Mouse (Mus musculus) heart, embryonic 10.5 days (tissue): ENCODE measurements around the gene Egfl8. TPM values are rescaled to one million over a fixed set of nuclear protein-coding genes. Genes with fewer than 3 reads are reported as not detected.

Source experiments
- DNase-seq: peaks from one replicate; pipeline ENCODE4 v3.0.0-alpha.2; 2017; ENCODE audit warnings: low spot score
- H3K27ac ChIP-seq: fragments of 300-500 bp; sonication (generic); 2 replicates; pipeline ENCODE4 v1.5.1; 2016; ENCODE audit warnings: mild to moderate bottlenecking
- H3K27me3 ChIP-seq: fragments of 300-500 bp; sonication (generic); 2 replicates; pipeline ENCODE4 v1.6.1; 2016; ENCODE audit warnings: mild to moderate bottlenecking; ENCODE audit not compliant: poor library complexity, insufficient read depth, severe bottlenecking
- H3K36me3 ChIP-seq: fragments of 300-500 bp; sonication (generic); 2 replicates; pipeline ENCODE4 v1.6.1; 2016; ENCODE audit warnings: mild to moderate bottlenecking, moderate library complexity
- H3K4me1 ChIP-seq: fragments of 300-500 bp; sonication (generic); 2 replicates; pipeline ENCODE4 v1.6.1; 2016; ENCODE audit warnings: mild to moderate bottlenecking
- H3K4me3 ChIP-seq: fragments of 300-500 bp; sonication (generic); 2 replicates; pipeline ENCODE4 v1.5.1; 2016; ENCODE audit warnings: mild to moderate bottlenecking, moderate library complexity
- H3K9me3 ChIP-seq: fragments of 300-500 bp; sonication (generic); 2 replicates; pipeline ENCODE4 v1.6.1; 2016; ENCODE audit warnings: mild to moderate bottlenecking, moderate library complexity
- WGBS: fragments of 180-500 bp; shearing (Covaris S2); methylation state at CpG from one replicate; pipeline ENCODE4 v1.1.7; 2016; 5-methylcytosine and 5-hydroxymethylcytosine counted together
- polyA plus RNA-seq: library from polyadenylated mRNA; unstranded; fragments of >200 nt; fragmentation: Nextera tagmentation; extraction: Ambion mirVana; gene quantifications from 2 replicates; pipeline ENCODE4 v1.2.1, GENCODE M21; 2016

Egfl8 gene
- polyA plus RNA-seq, 1 experiment from 2014 or later, result 1.7 TPM

- H3K4me3 ChIP-seq, result peak within 1 kb of the TSS; percentile 9; the same call in 1 of the 2 replicates
- H3K36me3 ChIP-seq, result peaks cover 45% of the 10 kb centered on the region
- 14% methylated on average over 6 of the region's 6 CpGs for WGBS
Measured at GRCm38 (mm10) chr17:34597566-34598095, 18.1 kb downstream of the Egfl8 start, which contains the start of gene Ager. Gene Ager, plus strand, starts transcription at chr17:34597862.

GRCm38 (mm10) chr17:34596098-34596497 is 19.7 kb downstream of the Egfl8 start:
- 76% methylated on average over 8 of the region's 8 CpGs for WGBS
- H3K27me3 ChIP-seq, result no peaks in the 10 kb centered on the region
- H3K4me1 ChIP-seq, result peaks cover 76% of the 10 kb centered on the region
- H3K4me3 ChIP-seq, result no peak overlapping the region
- no peak overlapping the region for H3K27ac ChIP-seq
- H3K9me3 ChIP-seq, result no peaks in the 10 kb centered on the region
- no peak for DNase-seq
- peaks cover 38% of the 10 kb centered on the region for H3K36me3 ChIP-seq

More at GRCm38 (mm10) chr17:34597566-34598095, 18.1 kb downstream of the Egfl8 start, which contains the start of gene Ager:
- peaks cover 78% of the 10 kb centered on the region for H3K4me1 ChIP-seq
- H3K27me3 ChIP-seq, result no peaks in the 10 kb centered on the region
- no peak for DNase-seq
- peak within 1 kb of the TSS; percentile 72 for H3K27ac ChIP-seq
- H3K9me3 ChIP-seq, result no peaks in the 10 kb centered on the region

- H3K36me3 ChIP-seq, result peaks cover 24% of the 10 kb centered on the region
- H3K27ac ChIP-seq, result peak overlapping the region; percentile 100; the same call in 1 of the 2 replicates
- no peaks in the 10 kb centered on the region for H3K27me3 ChIP-seq
- no peaks in the 10 kb centered on the region for H3K9me3 ChIP-seq
- H3K4me3 ChIP-seq, result peak overlapping the region; percentile 97
- DNase-seq, result no peak
- peaks cover 83% of the 10 kb centered on the region for H3K4me1 ChIP-seq
- WGBS, result 62% methylated on average over 34 of the region's 34 CpGs
Measured at GRCm38 (mm10) chr17:34593752-34594525, 21.8 kb downstream of the Egfl8 start.

GRCm38 (mm10) chr17:34592581-34593549 is 22.9 kb downstream of the Egfl8 start:
- Histone ChIP-seq H3K9me3 (no peaks in the 10 kb centered on the region), H3K36me3 (peaks cover 24% of the 10 kb centered on the region), H3K4me1 (peaks cover 82% of the 10 kb centered on the region), H3K27ac (peak overlapping the region; percentile 100), H3K4me3 (peak overlapping the region; percentile 97), H3K27me3 (no peaks in the 10 kb centered on the region)
- WGBS, result 2% methylated on average over 32 of the region's 32 CpGs
- no peak for DNase-seq

- H3K27me3 ChIP-seq, result no peaks in the 10 kb centered on the region
- H3K9me3 ChIP-seq, result no peaks in the 10 kb centered on the region
- H3K36me3 ChIP-seq, result peaks cover 24% of the 10 kb centered on the region
- H3K4me1 ChIP-seq, result peaks cover 84% of the 10 kb centered on the region
- peak overlapping the region; percentile 97 for H3K4me3 ChIP-seq
- DNase-seq, result peak; percentile 97
- under 1% methylated on average over 33 of the region's 35 CpGs for WGBS
- H3K27ac ChIP-seq, result peak overlapping the region; percentile 100
Measured at GRCm38 (mm10) chr17:34591994-34592375, 23.8 kb downstream of the Egfl8 start.

GRCm38 (mm10) chr17:34591029-34591993 is 24.5 kb downstream of the Egfl8 start, which contains the start of gene Pbx2:
Gene Pbx2, plus strand, starts transcription at chr17:34591266.
- Histone ChIP-seq H3K27me3 (no peaks in the 10 kb centered on the region), H3K4me1 (peaks cover 86% of the 10 kb centered on the region), H3K36me3 (peaks cover 24% of the 10 kb centered on the region), H3K9me3 (no peaks in the 10 kb centered on the region), H3K27ac (peak within 1 kb of the TSS; percentile 100), H3K4me3 (peak within 1 kb of the TSS; percentile 97)
- 4% methylated on average over 21 of the region's 21 CpGs for WGBS
- DNase-seq, result no peak

- Histone ChIP-seq H3K27ac (peak overlapping the region; percentile 100), H3K4me3 (peak overlapping the region; percentile 97)
Measured at GRCm38 (mm10) chr17:34590154-34590987, 25.4 kb downstream of the Egfl8 start.

GRCm38 (mm10) chr17:34589681-34590101 is 26.1 kb downstream of the Egfl8 start, which contains the start of gene Gpsm3:
Gene Gpsm3, plus strand, starts transcription at chr17:34589806.
- no peak for DNase-seq
- peaks cover 77% of the 10 kb centered on the region for H3K4me1 ChIP-seq

More at GRCm38 (mm10) chr17:34590154-34590987, 25.4 kb downstream of the Egfl8 start:
- H3K4me1 ChIP-seq, result peaks cover 84% of the 10 kb centered on the region
- H3K9me3 ChIP-seq, result no peaks in the 10 kb centered on the region
- WGBS, result 61% methylated on average over 15 of the region's 15 CpGs
- H3K36me3 ChIP-seq, result peaks cover 15% of the 10 kb centered on the region
- no peak for DNase-seq
- no peaks in the 10 kb centered on the region for H3K27me3 ChIP-seq

GRCm38 (mm10) chr17:34589206-34589605 is 26.6 kb downstream of the Egfl8 start:
- H3K27ac ChIP-seq, result peak overlapping the region; percentile 100
- peaks cover 3% of the 10 kb centered on the region for H3K36me3 ChIP-seq
- no peaks in the 10 kb centered on the region for H3K9me3 ChIP-seq
- 43% methylated on average over 7 of the region's 7 CpGs for WGBS
- H3K4me3 ChIP-seq, result peak overlapping the region; percentile 40
- no peaks in the 10 kb centered on the region for H3K27me3 ChIP-seq
- DNase-seq, result no peak
- peaks cover 72% of the 10 kb centered on the region for H3K4me1 ChIP-seq

More at GRCm38 (mm10) chr17:34589681-34590101, 26.1 kb downstream of the Egfl8 start, which contains the start of gene Gpsm3:
- H3K36me3 ChIP-seq, result peaks cover 8% of the 10 kb centered on the region
- peak within 1 kb of the TSS; percentile 100 for H3K27ac ChIP-seq
- no peaks in the 10 kb centered on the region for H3K9me3 ChIP-seq
- 17% methylated on average over 6 of the region's 7 CpGs for WGBS
- peak within 1 kb of the TSS; percentile 97 for H3K4me3 ChIP-seq
- no peaks in the 10 kb centered on the region for H3K27me3 ChIP-seq

- 65% methylated on average over 3 of the region's 3 CpGs for WGBS
- Histone ChIP-seq H3K9me3 (no peaks in the 10 kb centered on the region), H3K36me3 (no peaks in the 10 kb centered on the region), H3K4me3 (no peak overlapping the region), H3K4me1 (peaks cover 68% of the 10 kb centered on the region), H3K27me3 (0 out of 2 replicates have a peak, but pooled peaks cover 2% of the 10 kb centered on the region), H3K27ac (peak overlapping the region; percentile 100)
- DNase-seq, result no peak
Measured at GRCm38 (mm10) chr17:34588767-34589166, 27.0 kb downstream of the Egfl8 start.

- no peak for DNase-seq
- Histone ChIP-seq H3K4me1 (peaks cover 58% of the 10 kb centered on the region), H3K9me3 (no peaks in the 10 kb centered on the region), H3K27ac (peak overlapping the region; percentile 95), H3K27me3 (0 out of 2 replicates have a peak, but pooled peaks cover 9% of the 10 kb centered on the region), H3K36me3 (no peaks in the 10 kb centered on the region), H3K4me3 (peak overlapping the region; percentile 83)
- 3% methylated on average over 19 of the region's 19 CpGs for WGBS
Measured at GRCm38 (mm10) chr17:34587814-34588213, 28.0 kb downstream of the Egfl8 start.
